Mouse (Mus musculus): ENCODE data around the gene Cdsn.
A peak's percentile ranks its signal among the peaks of the same experiment; 100 is the strongest.
"Not testable (repeated sequence)": the region's sequence is repeated elsewhere in the genome, so short reads cannot be mapped to it uniquely, and the experiment has no call there.

Cdsn gene

GRCm38 (mm10) chr17:35551881-35552414, at the start of gene Cdsn:
Cdsn (plus strand) TSS chr17:35552128.
- DNase-seq = no peak

- no peak for DNase-seq
These were observed 49.7 kb upstream of the Cdsn start for GRCm38 (mm10) chr17:35502226-35502625.

- no peak for DNase-seq
These were observed 49.2 kb upstream of the Cdsn start for GRCm38 (mm10) chr17:35502762-35503161.

- DNase-seq = no peak
These were observed 48.1 kb upstream of the Cdsn start for GRCm38 (mm10) chr17:35503849-35504248.

GRCm38 (mm10) chr17:35504628-35505481, 47.1 kb upstream of the Cdsn start:
- DNase-seq = no peak

GRCm38 (mm10) chr17:35505776-35506175, 46.2 kb upstream of the Cdsn start, which contains the start of gene Pou5f1:
Pou5f1 (plus strand) TSS chr17:35506018.
- no peak for DNase-seq

GRCm38 (mm10) chr17:35506881-35507280, 45.0 kb upstream of the Cdsn start:
- DNase-seq = no peak

GRCm38 (mm10) chr17:35507556-35508260, 44.2 kb upstream of the Cdsn start:
- no peak for DNase-seq

- not testable (repeated sequence) for DNase-seq
These were observed 43.6 kb upstream of the Cdsn start for GRCm38 (mm10) chr17:35508279-35508678.

- DNase-seq = peak; percentile 71 to 75
These were observed 42.6 kb upstream of the Cdsn start for GRCm38 (mm10) chr17:35509284-35509683.

GRCm38 (mm10) chr17:35512916-35513626, 38.9 kb upstream of the Cdsn start:
- DNase-seq = peak in 1 of 2 experiments; percentile 22

GRCm38 (mm10) chr17:35513886-35514285, 38.0 kb upstream of the Cdsn start:
- peak; percentile 90 to 92 for DNase-seq

GRCm38 (mm10) chr17:35514756-35515155, 37.2 kb upstream of the Cdsn start:
- DNase-seq = no peak

GRCm38 (mm10) chr17:35515911-35516640, 35.9 kb upstream of the Cdsn start:
- DNase-seq = peak; percentile 58 to 69

- DNase-seq = peak; percentile 98 to 99
These were observed 35.1 kb upstream of the Cdsn start, which contains the start of the genes Tcf19 and Cchcr1 for GRCm38 (mm10) chr17:35516652-35517500. Tcf19 (minus strand) TSS chr17:35516824. Cchcr1 (plus strand) TSS chr17:35517100.

GRCm38 (mm10) chr17:35517526-35517925, 34.4 kb upstream of the Cdsn start:
- peak in 1 of 2 experiments; percentile 42 for DNase-seq

- no peak for DNase-seq
These were observed 27.6 kb upstream of the Cdsn start for GRCm38 (mm10) chr17:35524354-35524753.

GRCm38 (mm10) chr17:35526644-35527043, 25.3 kb upstream of the Cdsn start:
- no peak for DNase-seq

- no peak for DNase-seq
These were observed 19.6 kb upstream of the Cdsn start for GRCm38 (mm10) chr17:35532360-35532759.

- DNase-seq = no peak
These were observed 19.0 kb upstream of the Cdsn start, which contains the start of gene Psors1c2 for GRCm38 (mm10) chr17:35532901-35533300. Psors1c2 (plus strand) TSS chr17:35533201.

- DNase-seq = peak; percentile 85 to 88
These were observed 17.6 kb upstream of the Cdsn start for GRCm38 (mm10) chr17:35534343-35534742.
